Mouse (Mus musculus): Measurements from ENCODE around the gene Lce3a.

Gene Lce3a

DNA sequence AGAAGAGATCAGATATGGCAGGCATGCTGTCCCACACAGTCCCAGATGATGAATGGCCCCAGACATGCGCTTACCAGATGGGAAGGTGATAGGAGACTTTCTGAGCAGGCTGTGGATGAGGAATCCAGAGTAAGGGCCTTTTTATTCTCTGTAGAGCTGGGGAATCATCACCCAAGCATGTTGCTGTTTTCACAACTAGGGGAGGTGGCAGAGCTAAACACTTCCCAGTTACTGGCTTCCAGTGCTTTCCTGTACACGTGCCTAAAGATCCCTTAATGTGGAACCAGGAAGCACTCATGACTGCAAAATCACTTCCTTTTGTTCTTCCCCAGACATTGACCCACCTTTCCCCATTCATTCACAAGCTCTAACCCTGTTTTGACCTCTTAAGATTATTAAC lies at the start of gene Lce3a:
Gene Lce3a, minus strand, starts transcription at position 101 of the 400 bp plus-strand sequence.
- no peak for DNase-seq

DNA sequence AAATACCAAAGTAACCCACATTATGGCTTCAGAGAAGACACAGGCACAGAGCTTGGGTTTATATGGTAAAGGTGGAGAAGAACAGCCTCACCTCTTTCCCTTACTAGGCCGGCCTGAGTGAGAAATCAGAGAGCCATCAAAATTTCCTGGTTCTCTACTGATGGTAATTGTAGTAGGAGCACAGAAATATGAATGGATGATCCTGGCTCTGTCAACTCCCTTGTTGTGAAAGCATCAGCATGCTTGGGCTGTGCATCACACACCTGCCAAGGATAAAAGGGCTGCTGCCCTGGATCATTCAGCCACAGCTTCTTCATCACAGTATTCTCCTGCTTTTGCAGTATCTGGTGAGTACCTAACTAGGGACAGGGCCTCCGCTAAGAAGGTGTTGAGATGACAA lies 40.7 kb upstream of the Lce3a start, which contains the start of gene Lce3e:
Gene Lce3e, plus strand, starts transcription at position 301 of the 400 bp plus-strand sequence.
- no peak for DNase-seq

DNA sequence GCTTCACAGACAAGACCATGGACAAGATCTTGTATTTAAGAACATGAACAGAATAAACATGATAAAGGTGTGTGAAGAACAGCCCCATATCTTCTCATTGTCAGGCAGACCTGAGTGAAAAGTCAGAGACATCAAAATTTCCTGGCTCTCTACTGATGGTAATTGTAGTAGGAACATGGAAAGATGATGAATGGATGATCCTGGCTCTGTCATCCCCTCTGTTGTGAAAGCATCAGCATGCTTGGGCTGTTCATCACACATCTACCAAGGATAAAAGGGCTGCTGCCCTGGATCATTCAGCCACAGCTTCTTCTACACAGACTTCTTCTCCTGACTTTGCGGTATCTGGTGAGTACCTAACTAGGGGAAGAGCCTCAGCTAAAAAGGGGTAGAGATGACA lies 31.1 kb upstream of the Lce3a start, which contains the start of gene Lce3d:
Gene Lce3d, plus strand, starts transcription at position 301 of the 400 bp plus-strand sequence.
- DNase-seq: no peak

DNA sequence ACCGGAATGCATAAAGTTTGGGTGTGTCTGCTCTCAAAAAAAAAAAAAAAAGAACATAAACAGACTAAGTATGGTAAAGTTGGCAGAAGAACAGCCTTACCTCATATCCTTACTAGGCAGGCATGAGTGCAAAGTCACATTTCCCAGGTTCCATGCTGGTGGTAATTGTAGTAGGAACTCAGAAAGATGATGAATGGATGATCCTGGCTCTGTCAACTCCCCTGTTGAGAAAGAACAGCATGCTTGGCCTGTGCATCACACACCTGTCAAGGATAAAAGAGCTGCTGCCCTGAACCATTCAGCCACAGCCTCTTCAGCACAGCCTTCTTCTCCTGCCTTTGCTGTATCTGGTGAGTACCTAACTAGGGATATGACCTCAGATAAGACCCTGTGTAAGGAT lies 18.2 kb upstream of the Lce3a start, which contains the start of gene Lce3c:
Gene Lce3c, plus strand, starts transcription at position 301 of the 400 bp plus-strand sequence.
- no peak for DNase-seq

DNA sequence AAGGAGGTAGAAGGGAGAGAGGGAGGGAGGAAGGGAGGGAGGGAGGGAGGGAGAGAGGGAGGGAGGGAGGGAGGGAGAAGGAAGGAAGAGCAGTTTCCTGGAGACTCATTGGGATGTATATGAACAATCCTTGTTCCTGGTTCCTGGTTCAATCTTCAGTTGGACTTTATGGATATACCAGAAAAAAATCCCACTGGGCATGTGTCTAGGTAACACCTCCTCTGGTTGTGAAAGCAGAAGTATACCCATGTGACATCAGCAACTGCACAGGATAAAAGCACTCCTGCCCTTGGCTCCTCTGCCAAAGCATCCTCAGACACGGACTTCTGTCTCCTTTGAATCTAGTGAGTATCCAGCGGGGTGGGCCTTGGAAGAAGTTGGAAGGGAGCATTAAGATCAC lies 6.6 kb upstream of the Lce3a start, which contains the start of gene Lce3b:
Gene Lce3b, plus strand, starts transcription at position 301 of the 400 bp plus-strand sequence.
- DNase-seq: no peak

DNA sequence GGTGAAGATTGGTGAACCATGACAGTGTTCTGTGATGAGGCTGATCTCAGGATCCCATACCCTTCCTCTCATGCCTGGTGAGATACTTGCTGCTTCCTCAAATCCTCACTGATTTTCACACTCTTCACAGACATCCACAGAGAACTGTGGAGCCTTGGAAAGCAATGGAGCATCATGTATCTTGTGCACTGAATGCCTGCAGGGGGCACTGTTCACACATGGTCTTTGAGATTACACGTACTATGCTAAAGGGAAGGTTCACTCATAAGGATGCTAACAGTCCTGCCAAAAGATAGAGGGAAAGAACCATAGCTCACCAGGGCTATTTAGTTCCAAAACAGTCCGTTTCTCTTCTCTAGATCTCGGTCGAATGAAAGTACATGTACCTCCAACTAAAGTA lies 5.7 kb downstream of the Lce3a start:
- DNase-seq: peak; percentile 11

DNA sequence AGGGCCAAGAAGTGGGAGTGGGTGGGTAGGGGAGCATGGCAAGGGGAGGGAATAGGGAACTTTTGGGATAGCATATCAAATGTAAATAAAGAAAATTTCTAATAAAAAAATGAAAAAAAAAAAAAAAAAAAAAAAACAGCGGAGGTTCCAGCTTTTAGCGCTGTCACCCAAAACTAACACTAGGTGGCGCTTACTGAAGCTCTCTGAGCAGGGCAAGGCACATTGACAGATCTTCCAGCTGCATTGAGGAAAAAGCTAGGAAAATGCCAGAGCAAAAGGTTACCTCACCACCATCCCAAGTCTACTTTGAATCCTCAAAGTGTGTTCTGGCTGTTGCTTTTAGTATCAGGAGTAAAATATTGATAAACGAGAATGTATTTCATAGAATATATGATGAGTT lies 18.5 kb downstream of the Lce3a start:
- DNase-seq: no peak

DNA sequence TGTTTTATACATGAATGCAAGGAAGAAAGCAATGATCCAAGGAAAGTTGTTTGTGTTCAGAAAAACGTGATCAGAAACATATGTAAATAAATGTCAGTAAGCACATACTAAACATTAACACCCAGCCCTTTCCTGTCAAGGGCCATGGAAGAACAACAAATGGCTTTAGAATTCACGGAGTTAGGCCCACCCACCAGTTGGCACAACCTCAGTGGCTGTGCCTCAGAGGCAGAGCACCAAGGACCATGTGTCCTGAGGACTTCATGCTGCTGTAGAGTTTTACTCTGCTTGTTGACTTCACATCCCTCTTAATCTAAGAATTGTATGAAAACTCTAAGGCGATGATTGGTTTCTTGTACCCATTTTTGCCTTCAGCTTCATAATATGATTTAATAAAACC lies 20.8 kb downstream of the Lce3a start:
- DNase-seq: no peak

DNA sequence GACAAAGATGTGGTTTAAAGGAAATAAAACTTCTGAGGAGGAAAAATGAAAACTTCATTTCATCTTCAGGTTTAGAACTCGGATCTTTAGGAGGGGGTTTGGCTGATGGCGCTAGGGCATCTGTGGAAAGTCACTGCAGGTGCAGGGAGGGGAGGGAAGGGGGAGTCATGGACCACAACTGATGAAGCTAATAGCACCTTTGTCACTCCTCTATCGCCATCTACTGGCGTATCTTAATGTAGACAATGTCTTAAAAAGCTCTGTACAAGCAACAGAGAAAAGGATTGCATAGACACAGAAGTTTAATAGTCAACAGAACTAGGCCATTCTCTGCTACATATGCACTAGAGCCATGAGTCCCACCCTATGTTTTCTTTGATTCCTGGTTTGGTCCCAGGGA lies 22.4 kb downstream of the Lce3a start:
- DNase-seq: no peak

DNA sequence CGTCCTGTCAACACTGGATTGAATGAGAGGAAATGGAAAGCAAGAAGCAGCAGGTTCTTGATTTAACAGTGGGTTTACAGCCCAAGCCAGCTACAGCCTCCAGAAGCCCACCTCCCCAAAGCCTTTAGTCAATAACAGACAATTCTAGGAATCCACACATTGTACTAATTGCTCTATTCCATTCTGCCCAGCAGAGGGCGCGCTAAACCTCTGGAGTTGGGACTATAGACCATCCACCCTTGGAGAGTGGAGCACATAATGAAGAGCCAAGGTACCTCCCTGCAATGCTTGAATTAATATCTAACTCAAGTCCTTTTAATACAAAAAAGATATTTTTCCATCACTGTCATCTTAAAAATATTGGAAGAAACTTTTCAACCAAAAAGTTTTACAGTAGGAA lies 23.0 kb downstream of the Lce3a start:
- DNase-seq: no peak

DNA sequence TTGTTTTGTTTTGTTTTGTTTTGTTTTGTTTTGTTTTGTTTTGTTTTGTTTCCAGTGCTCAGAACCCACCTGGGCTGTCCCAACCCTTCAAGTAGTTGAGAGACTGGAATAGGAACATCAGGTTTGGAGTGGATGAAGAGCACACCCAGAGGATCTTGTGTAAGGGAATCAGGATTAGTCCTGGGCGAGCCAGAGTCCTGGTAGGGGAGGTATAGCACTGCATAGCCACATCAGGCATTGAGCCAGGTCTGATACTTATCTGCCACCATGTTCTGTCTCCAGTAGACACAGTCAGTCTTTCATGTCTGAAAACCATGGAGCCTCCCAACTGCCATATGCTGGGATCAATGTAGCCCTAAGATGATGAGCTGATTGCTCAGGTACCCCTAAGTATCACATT lies 31.5 kb downstream of the Lce3a start:
- DNase-seq: no peak

DNA sequence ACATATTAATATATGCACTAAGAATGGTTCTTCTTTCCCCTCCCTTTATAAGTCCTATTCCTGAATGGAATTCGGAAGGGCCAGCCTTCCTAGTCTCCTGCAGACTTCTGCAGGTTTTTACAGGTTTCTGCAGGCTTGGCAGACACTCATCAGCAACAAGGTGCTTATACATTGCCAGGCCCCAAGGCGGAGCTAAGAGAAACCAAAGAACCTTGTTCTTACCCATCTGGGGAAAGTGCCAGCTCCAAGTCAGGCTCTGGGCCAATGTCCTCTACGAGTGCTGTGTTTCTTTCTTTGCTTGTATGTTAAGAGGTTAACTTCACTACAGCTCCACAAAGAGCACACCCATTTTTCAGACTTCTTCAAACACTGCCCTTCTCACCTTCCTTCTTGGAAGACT lies 32.0 kb downstream of the Lce3a start:
- no peak for DNase-seq

Data from layer of hippocampus, adult 9-11 months (tissue).